Mouse (Mus musculus) kidney, adult 2 months (tissue): ENCODE data around the gene Tuft1.
A peak's percentile ranks its signal among the peaks of the same experiment; 100 is the strongest.
"Not testable (repeated sequence)": the region's sequence is repeated elsewhere in the genome, so short reads cannot be mapped to it uniquely, and the experiment has no call there.

ENCODE experiments used
- CTCF ChIP-seq: fragments of 200-500 bp; conservative IDR thresholded peaks from 2 replicates; pipeline ENCODE4 v1.5.1; 2011; ENCODE audit warnings: low read depth, mild to moderate bottlenecking, control low read depth, low read length, moderate library complexity, mixed read lengths; ENCODE audit not compliant: insufficient read depth, insufficient read length
- POLR2A ChIP-seq: fragments of 200-500 bp; IDR thresholded peaks from one replicate; pipeline ENCODE4 v1.6.1; 2011; ENCODE audit warnings: low read depth, low read length, control low read depth

DNA sequence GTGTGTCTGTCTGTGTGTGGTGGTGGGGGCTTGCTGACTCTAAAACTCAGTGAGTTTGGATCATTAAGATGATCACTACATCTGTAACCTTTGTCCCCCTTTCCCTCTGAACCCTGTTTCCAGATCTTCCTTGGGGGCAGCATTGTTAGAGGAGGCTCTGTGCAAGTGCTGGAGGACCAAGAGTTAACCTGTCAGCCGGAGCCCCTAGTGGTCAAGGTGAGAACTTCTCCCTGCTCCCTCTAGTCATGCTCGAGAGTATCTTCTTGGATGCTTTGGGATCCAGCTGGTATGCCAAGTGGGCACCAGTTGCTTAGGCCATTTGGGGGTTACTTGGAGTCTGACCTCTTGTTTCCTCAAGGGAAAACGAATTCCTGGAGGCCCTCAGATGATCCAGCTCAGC lies 44.7 kb upstream of the Tuft1 start:
- peak; percentile 44 for TF ChIP-seq CTCF
- TF ChIP-seq POLR2A = not testable (repeated sequence)
